ENCODE assay signal across 8 mouse cellular contexts in genomic region chr3:27987891-27988536, GRCm38 (mm10). TPM values are rescaled to one million over a fixed set of nuclear protein-coding genes. Genes with fewer than 3 reads are reported as not detected.
A peak's percentile ranks its signal among the peaks of the same experiment; 100 is the strongest.
DNase-seq lines count a peak whose midpoint lies in the region; ATAC-seq lines count a peak whose summit lies in the region.

No protein-coding gene starts in this region.

- no peak overlapping the region for H3K4me3 ChIP-seq in kidney, embryonic 16.5 days (ENCODE audit: low read length)
- no peak overlapping the region for H3K4me3 ChIP-seq in stomach, embryonic 16.5 days (replicated peaks; ENCODE audit: low read length)
- H3K4me3 ChIP-seq in hindbrain, embryonic 14.5 days (replicated peaks; ENCODE audit: low read length): no peak overlapping the region

- intact Hi-C loops in left cerebral cortex, postnatal 4 days (cut with DNase I): loop anchor here (10.0 kb wide), 1 partner anchor 757 kb away; no protein-coding TSS in a partner anchor
- intact Hi-C loops in left cerebral cortex, postnatal 10 days (cut with DNase I): no loop called here

- peak overlapping the region; percentile 23; the same call in 1 of the 2 replicates for H3K27ac ChIP-seq in kidney, embryonic 16.5 days (ENCODE audit: low read length)
- no peak overlapping the region for H3K27ac ChIP-seq in stomach, embryonic 16.5 days (ENCODE audit: low read length)
- no peak overlapping the region for H3K27ac ChIP-seq in hindbrain, embryonic 14.5 days

- WGBS in kidney, embryonic 16.5 days: 47% methylated on average over 8 of the region's 8 CpGs
- 43% methylated on average over 8 of the region's 8 CpGs for WGBS in stomach, embryonic 16.5 days
- WGBS in hindbrain, embryonic 14.5 days: 65% methylated on average over 8 of the region's 8 CpGs

- no peak overlapping the region for H3K9ac ChIP-seq in kidney, embryonic 16.5 days (replicated peaks; ENCODE audit: low read length)
- no peak overlapping the region for H3K9ac ChIP-seq in stomach, embryonic 16.5 days (ENCODE audit: low read length)
- no peak overlapping the region for H3K9ac ChIP-seq in hindbrain, embryonic 14.5 days

- DNase-seq in left cerebral cortex, postnatal 4 days: peak; percentile 23
- no peak for DNase-seq in left cerebral cortex, postnatal 10 days (ENCODE audit: extremely low spot score in 1 of 2, low spot score in 2 of 2)
- DNase-seq in heart, adult 8-10 months (ENCODE audit: low spot score): peak; percentile 49
- no peak for DNase-seq in hindbrain, embryonic 14.5 days (ENCODE audit: low spot score)
- no peak for DNase-seq in natural killer cell, adult 2 months (ENCODE audit: low spot score in 2 of 2)

- ATAC-seq in kidney, embryonic 16.5 days (ENCODE audit: low FRiP score, low TSS enrichment): peak; percentile 75
- peak; percentile 12; the same call in 1 of the 2 replicates for ATAC-seq in stomach, embryonic 16.5 days (ENCODE audit: insufficient read depth, low FRiP score)
- ATAC-seq in erythroblast, adult 5-6 weeks (replicated peaks; ENCODE audit: low FRiP score, poor library complexity, severe bottlenecking): no peak
- ATAC-seq in hindbrain, embryonic 14.5 days (ENCODE audit: low FRiP score): no peak

- no peak overlapping the region for H3K4me2 ChIP-seq in kidney, embryonic 16.5 days (replicated peaks; ENCODE audit: low read depth, low read length)
- H3K4me2 ChIP-seq in stomach, embryonic 16.5 days (ENCODE audit: low read depth, low read length): no peak overlapping the region
- H3K4me2 ChIP-seq in hindbrain, embryonic 14.5 days (replicated peaks): no peak overlapping the region

- no peaks in the 10 kb centered on the region for H3K9me3 ChIP-seq in kidney, embryonic 16.5 days (ENCODE audit: low read length)
- no peaks in the 10 kb centered on the region for H3K9me3 ChIP-seq in stomach, embryonic 16.5 days (replicated peaks; ENCODE audit: control insufficient read depth, low read length)
- H3K9me3 ChIP-seq in hindbrain, embryonic 14.5 days (ENCODE audit: control insufficient read depth, low read length): no peaks in the 10 kb centered on the region

- H3K4me1 ChIP-seq in kidney, embryonic 16.5 days (ENCODE audit: insufficient read depth, low read length): peaks cover 17% of the 10 kb centered on the region
- peaks cover 10% of the 10 kb centered on the region for H3K4me1 ChIP-seq in stomach, embryonic 16.5 days (ENCODE audit: control insufficient read depth, insufficient read depth, low read length)
- peaks cover 5% of the 10 kb centered on the region; the same call in 1 of the 2 replicates for H3K4me1 ChIP-seq in hindbrain, embryonic 14.5 days (replicated peaks; ENCODE audit: control insufficient read depth, insufficient read depth, low read length)

- H3K36me3 ChIP-seq in kidney, embryonic 16.5 days (ENCODE audit: insufficient read depth, low read length): no peaks in the 10 kb centered on the region
- H3K36me3 ChIP-seq in stomach, embryonic 16.5 days (ENCODE audit: control insufficient read depth, insufficient read depth, low read length): no peaks in the 10 kb centered on the region
- no peaks in the 10 kb centered on the region for H3K36me3 ChIP-seq in hindbrain, embryonic 14.5 days (replicated peaks; ENCODE audit: control insufficient read depth, insufficient read depth)

- H3K27me3 ChIP-seq in kidney, embryonic 16.5 days (ENCODE audit: insufficient read depth, low read length): no peaks in the 10 kb centered on the region
- no peaks in the 10 kb centered on the region for H3K27me3 ChIP-seq in stomach, embryonic 16.5 days (ENCODE audit: control insufficient read depth, insufficient read depth, low read length)
- H3K27me3 ChIP-seq in hindbrain, embryonic 14.5 days (ENCODE audit: control insufficient read depth, insufficient read depth, low read length): no peaks in the 10 kb centered on the region

RNA-seq across cellular contexts. Expression of gene Pld1, which starts 49.5 kb away (rescaled TPM):
- 1 to 10 TPM; 7.6 TPM for total RNA-seq in left cerebral cortex, postnatal 4 days (2021)
- total RNA-seq in left cerebral cortex, postnatal 10 days (2021): 10 to 100 TPM in 1 of 2 experiments, 1 to 10 TPM in 1; 7.1 to 10.8 TPM
- total RNA-seq in heart, adult 8-10 months (2022): 10 to 100 TPM in 2 of 4 experiments, 1 to 10 TPM in 2; 8.4 to 11.4 (median 10.6) TPM
- polyA plus RNA-seq in kidney, embryonic 16.5 days (2015; fragmentation: Nextera tagmentation; extraction: Ambion mirVana): 6.0 and 9.0 TPM in 2 replicates
- polyA plus RNA-seq in stomach, embryonic 16.5 days (2015; fragmentation: Nextera tagmentation; extraction: Ambion mirVana): 11.4 TPM in 2 replicates
- 12.7 and 16.7 TPM in 2 replicates for total RNA-seq in erythroblast, adult 5-6 weeks (2015; ENCODE audit: low replicate concordance)
- 2.2 and 3.2 TPM in 2 replicates for total RNA-seq in erythroblast, adult 5-6 weeks (2017; ENCODE audit: low replicate concordance)
- 6.4 and 6.7 TPM in 2 replicates for polyA plus RNA-seq in hindbrain, embryonic 14.5 days (2014; fragmentation: Nextera tagmentation; extraction: Ambion mirVana)

Comparison
In these comparisons a context has a peak if more than half of its experiments do, and no peak if none do; other contexts are left out.
1. DNase-seq: peak in left cerebral cortex, postnatal 4 days (single experiment) and heart, adult 8-10 months (single experiment); none in left cerebral cortex, postnatal 10 days (0 of 2), hindbrain, embryonic 14.5 days (single experiment) and natural killer cell, adult 2 months (0 of 2).
2. ATAC-seq: peak in kidney, embryonic 16.5 days (single experiment) and stomach, embryonic 16.5 days (single experiment); none in erythroblast, adult 5-6 weeks (single experiment) and hindbrain, embryonic 14.5 days (single experiment).